Mouse (Mus musculus) kidney, adult 2 months (tissue): Measurements from ENCODE around the gene Nudt3.

ENCODE experiments used
- CTCF ChIP-seq: fragments of 200-500 bp; conservative IDR thresholded peaks from 2 replicates; pipeline ENCODE4 v1.5.1; 2011; ENCODE audit warnings: low read depth, mild to moderate bottlenecking, control low read depth, low read length, moderate library complexity, mixed read lengths; ENCODE audit not compliant: insufficient read depth, insufficient read length
- POLR2A ChIP-seq: fragments of 200-500 bp; IDR thresholded peaks from one replicate; pipeline ENCODE4 v1.6.1; 2011; ENCODE audit warnings: low read depth, low read length, control low read depth

DNA sequence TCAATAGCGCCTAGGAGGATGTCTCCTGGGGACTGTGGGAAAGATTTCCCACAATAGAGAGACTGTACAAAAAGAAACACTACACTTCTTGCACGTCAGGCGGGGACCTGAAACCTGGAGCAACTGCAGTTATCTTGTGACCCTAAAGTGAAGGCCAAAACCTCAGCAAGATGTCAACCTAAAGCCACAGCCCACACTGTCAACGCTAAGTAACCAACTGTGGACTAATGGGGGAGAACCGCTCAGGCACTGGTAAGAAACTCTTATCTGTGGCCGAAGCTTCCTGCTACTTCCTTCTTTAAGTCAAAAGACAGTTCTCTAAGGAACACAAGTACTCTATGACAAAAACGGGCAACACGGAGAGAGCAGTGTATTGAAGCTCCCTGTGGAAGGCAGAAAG lies 35.1 kb downstream of the Nudt3 start:
- TF ChIP-seq POLR2A (no peak), CTCF (no peak)
